Mouse (Mus musculus): Measurements from ENCODE around the gene Tmem145. TPM values are rescaled to one million over a fixed set of nuclear protein-coding genes. Genes with fewer than 3 reads are reported as not detected.

Gene Tmem145
- total and polyA plus RNA-seq, 3 experiments = not detected

DNA sequence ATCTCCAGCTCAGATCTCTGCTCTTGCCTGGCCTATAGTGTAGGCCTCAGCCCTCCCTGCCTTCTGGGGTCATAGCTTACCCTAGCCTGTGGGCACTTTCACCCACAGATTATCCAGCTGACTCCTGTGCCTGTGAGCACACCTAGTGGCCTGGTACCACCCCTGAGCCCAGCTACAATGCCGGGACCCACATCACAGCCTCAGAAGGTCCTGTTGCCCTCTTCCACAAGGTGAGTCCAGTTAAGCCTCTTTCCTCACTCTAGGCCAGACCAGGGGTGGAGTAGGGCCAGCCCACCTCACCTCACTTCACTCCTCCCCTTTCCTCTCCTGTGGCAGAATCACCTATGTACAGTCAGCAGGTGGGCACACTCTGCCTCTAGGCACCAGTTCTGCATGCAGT is 15.4 kb upstream of the Tmem145 start:
- DNase-seq (ENCODE audit: low spot score) (no peak), ATAC-seq (ENCODE audit: extremely low read depth, insufficient number of reproducible peaks, low FRiP score, poor library complexity, severe bottlenecking) (no peak)
- Histone ChIP-seq H3K4me3 (ENCODE audit: low read depth, low read length) (no peak overlapping the region), H3K4me1 (ENCODE audit: insufficient read depth, low read depth, low read length) (peaks cover 67% of the 10 kb centered on the region), H3K36me3 (replicated peaks) (peaks cover 100% of the 10 kb centered on the region), H3K9me3 (replicated peaks) (peaks cover 10% of the 10 kb centered on the region), H3K27me3 (ENCODE audit: insufficient read depth, low read length) (no peaks in the 10 kb centered on the region)
- TF ChIP-seq CTCF (IDR thresholded peaks at IDR 0.05; ENCODE audit: low read depth, low read length) = no peak
- no peak for TF ChIP-seq TAL1 (conservative IDR thresholded peaks at IDR 0.05; ENCODE audit: low read depth, low read length)
- no peak for TF ChIP-seq GATA2 (IDR thresholded peaks at IDR 0.05; ENCODE audit: borderline replicate concordance, low read depth, low read length)
- no peak for TF ChIP-seq GATA1 (IDR thresholded peaks at IDR 0.05; ENCODE audit: borderline replicate concordance, low read length)
- TF ChIP-seq POLR2AphosphoS5 (IDR thresholded peaks at IDR 0.05; ENCODE audit: insufficient replicate concordance, low read depth, low read length) = no peak

DNA sequence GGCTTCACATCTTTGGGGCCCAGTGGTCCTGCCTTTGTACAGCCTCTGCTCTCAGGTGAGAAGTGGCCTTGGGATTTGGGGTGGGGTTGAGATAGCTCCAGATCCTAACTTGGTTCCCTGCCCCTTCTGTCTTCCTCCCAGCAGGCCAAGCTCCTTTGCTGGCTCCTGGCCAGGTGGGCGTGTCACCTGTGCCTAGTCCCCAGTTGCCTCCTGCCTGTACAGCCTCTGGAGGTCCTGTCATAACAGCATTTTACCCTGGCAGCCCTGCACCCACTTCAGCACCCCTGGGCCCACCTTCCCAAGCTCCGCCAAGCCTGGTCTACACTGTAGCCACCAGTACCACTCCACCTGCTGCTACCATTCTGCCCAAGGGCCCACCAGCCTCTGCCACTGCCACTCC is 15.0 kb upstream of the Tmem145 start:
- Histone ChIP-seq H3K4me3 (ENCODE audit: low read depth, low read length) (no peak overlapping the region), H3K9me3 (replicated peaks) (peaks cover 10% of the 10 kb centered on the region), H3K27me3 (ENCODE audit: insufficient read depth, low read length) (no peaks in the 10 kb centered on the region), H3K36me3 (replicated peaks) (peaks cover 100% of the 10 kb centered on the region), H3K4me1 (ENCODE audit: insufficient read depth, low read depth, low read length) (peaks cover 64% of the 10 kb centered on the region)
- ATAC-seq (ENCODE audit: extremely low read depth, insufficient number of reproducible peaks, low FRiP score, poor library complexity, severe bottlenecking) = no peak
- no peak for DNase-seq (ENCODE audit: low spot score)
- no peak for TF ChIP-seq POLR2AphosphoS5 (IDR thresholded peaks at IDR 0.05; ENCODE audit: insufficient replicate concordance, low read depth, low read length)
- TF ChIP-seq TAL1 (conservative IDR thresholded peaks at IDR 0.05; ENCODE audit: low read depth, low read length) = no peak
- TF ChIP-seq CTCF (IDR thresholded peaks at IDR 0.05; ENCODE audit: low read depth, low read length) = no peak
- TF ChIP-seq GATA1 (IDR thresholded peaks at IDR 0.05; ENCODE audit: borderline replicate concordance, low read length) = no peak
- no peak for TF ChIP-seq GATA2 (IDR thresholded peaks at IDR 0.05; ENCODE audit: borderline replicate concordance, low read depth, low read length)

DNA sequence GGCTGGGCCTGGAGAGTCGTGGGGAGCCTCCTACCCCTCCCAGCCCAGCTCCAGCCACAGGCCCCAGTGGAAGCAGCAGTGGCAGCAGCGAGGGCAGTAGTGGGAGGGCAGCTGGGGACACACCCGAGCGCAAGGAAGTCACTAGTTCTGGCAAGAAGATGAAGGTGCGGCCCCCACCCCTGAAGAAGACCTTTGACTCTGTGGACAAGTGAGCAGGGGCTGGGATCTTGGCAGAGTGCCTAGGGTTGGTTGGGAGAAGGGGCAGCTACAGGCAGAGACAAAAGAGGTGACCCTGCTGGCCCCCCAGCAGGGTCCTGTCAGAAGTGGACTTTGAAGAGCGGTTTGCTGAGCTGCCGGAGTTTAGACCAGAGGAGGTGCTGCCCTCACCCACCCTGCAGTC is 13.8 kb upstream of the Tmem145 start:
- peaks cover 66% of the 10 kb centered on the region for H3K4me1 ChIP-seq (ENCODE audit: insufficient read depth, low read depth, low read length)
- H3K4me3 ChIP-seq (ENCODE audit: low read depth, low read length) = no peak overlapping the region
- H3K9me3 ChIP-seq (replicated peaks) = peaks cover 10% of the 10 kb centered on the region
- peaks cover 95% of the 10 kb centered on the region for H3K36me3 ChIP-seq (replicated peaks)
- no peaks in the 10 kb centered on the region for H3K27me3 ChIP-seq (ENCODE audit: insufficient read depth, low read length)
- no peak for DNase-seq (ENCODE audit: low spot score)
- no peak for ATAC-seq (ENCODE audit: extremely low read depth, insufficient number of reproducible peaks, low FRiP score, poor library complexity, severe bottlenecking)
- TF ChIP-seq GATA2 (IDR thresholded peaks at IDR 0.05; ENCODE audit: borderline replicate concordance, low read depth, low read length) (no peak), TAL1 (conservative IDR thresholded peaks at IDR 0.05; ENCODE audit: low read depth, low read length) (no peak), CTCF (IDR thresholded peaks at IDR 0.05; ENCODE audit: low read depth, low read length) (no peak), POLR2AphosphoS5 (IDR thresholded peaks at IDR 0.05; ENCODE audit: insufficient replicate concordance, low read depth, low read length) (no peak), GATA1 (IDR thresholded peaks at IDR 0.05; ENCODE audit: borderline replicate concordance, low read length) (no peak)

DNA sequence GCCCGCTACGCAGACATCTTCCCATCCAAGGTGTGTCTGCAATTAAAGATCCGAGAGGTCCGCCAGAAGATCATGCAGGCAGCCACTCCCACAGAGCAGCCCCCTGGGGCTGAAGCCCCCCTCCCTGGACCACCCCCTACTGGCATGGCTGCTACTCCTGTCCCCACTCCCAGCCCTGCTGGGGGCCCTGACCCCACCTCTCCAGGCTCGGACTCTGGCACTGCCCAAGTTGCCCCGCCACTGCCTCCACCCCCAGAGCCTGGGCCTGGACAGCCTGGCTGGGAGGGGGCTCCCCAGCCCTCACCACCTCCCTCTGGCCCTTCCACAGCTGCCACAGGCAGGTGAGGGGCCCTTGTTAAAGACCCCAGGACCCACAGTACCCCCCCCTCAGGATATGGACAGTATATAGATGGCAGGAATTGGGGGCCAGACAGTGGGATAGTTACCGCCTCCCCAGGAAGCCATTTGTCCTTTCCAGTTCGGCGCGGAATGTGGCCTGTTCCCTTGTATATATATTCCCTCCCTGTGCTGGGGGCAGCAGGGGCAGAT is 12.6 kb upstream of the Tmem145 start:
- DNase-seq (ENCODE audit: low spot score) (no peak), ATAC-seq (ENCODE audit: extremely low read depth, insufficient number of reproducible peaks, low FRiP score, poor library complexity, severe bottlenecking) (no peak)
- TF ChIP-seq TAL1 (conservative IDR thresholded peaks at IDR 0.05; ENCODE audit: low read depth, low read length) = no peak
- TF ChIP-seq POLR2AphosphoS5 (IDR thresholded peaks at IDR 0.05; ENCODE audit: insufficient replicate concordance, low read depth, low read length) = no peak
- no peak for TF ChIP-seq CTCF (IDR thresholded peaks at IDR 0.05; ENCODE audit: low read depth, low read length)
- no peak for TF ChIP-seq GATA2 (IDR thresholded peaks at IDR 0.05; ENCODE audit: borderline replicate concordance, low read depth, low read length)
- no peak for TF ChIP-seq GATA1 (IDR thresholded peaks at IDR 0.05; ENCODE audit: borderline replicate concordance, low read length)
- no peak overlapping the region for H3K4me3 ChIP-seq (ENCODE audit: low read depth, low read length)
- peaks cover 84% of the 10 kb centered on the region for H3K36me3 ChIP-seq (replicated peaks)
- H3K9me3 ChIP-seq (replicated peaks) = peaks cover 10% of the 10 kb centered on the region
- peaks cover 66% of the 10 kb centered on the region for H3K4me1 ChIP-seq (ENCODE audit: insufficient read depth, low read depth, low read length)
- no peaks in the 10 kb centered on the region for H3K27me3 ChIP-seq (ENCODE audit: insufficient read depth, low read length)

DNA sequence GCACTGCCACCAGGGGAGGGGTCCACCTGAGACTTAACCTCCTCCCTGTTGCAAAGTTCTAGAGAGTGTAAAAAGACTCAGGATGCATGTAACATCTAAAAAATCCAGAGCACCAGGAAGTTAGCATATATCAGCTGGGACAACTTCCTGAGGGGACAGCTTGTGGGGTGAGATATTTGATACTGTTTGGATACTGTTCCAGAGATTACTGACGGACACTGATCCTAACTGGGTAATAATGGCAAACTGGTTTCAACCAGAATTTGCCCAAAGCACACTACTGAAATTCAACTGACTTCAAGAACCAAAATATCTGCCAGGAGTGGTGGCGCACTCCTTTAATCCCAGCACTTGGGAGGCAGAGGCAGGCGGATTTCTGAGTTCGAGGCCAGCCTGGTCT is 11.4 kb upstream of the Tmem145 start:
- H3K27me3 ChIP-seq (ENCODE audit: insufficient read depth, low read length) = no peaks in the 10 kb centered on the region
- peaks cover 63% of the 10 kb centered on the region for H3K4me1 ChIP-seq (ENCODE audit: insufficient read depth, low read depth, low read length)

DNA sequence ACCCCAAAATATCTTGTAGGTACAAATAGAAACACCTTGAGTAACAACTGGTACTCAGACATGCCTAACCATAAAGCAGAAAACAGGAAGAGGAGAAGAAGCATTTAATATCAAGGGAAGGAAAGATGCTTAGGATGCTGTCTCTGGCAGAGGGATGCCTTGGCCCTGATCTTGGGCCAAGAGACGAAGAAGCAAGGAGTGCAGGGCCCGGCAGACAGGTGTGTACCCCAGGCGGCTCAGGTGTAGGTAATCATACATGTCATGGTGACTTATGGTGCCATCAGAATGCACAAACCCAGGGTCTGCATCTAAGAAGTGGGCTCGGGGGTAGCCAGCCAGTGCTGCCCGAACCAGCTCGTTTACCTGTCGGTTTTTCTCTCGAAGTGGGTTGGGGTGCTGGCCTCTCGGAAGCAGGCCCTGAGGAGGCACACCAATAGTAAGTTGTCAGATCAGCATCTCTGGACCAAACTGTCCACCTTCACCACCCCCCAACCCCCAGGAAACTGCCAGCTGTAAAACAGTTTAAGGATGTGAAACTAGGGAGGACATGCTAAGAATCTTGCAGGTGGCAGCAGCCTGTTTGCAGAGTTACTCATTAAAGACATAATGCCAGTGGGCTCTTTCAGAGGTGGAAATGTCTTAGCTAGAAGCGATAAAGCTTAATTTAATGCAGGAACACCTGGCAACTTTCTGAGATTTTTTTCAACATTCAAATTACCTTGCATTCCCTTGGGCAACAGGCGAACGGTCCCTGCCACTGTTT is 10.8 kb upstream of the Tmem145 start:
- no peak for ATAC-seq (ENCODE audit: extremely low read depth, insufficient number of reproducible peaks, low FRiP score, poor library complexity, severe bottlenecking)
- H3K36me3 ChIP-seq (replicated peaks) = peaks cover 65% of the 10 kb centered on the region

More for the DNA sequence above, 11.4 kb upstream of the Tmem145 start:
- H3K36me3 ChIP-seq (replicated peaks) = peaks cover 71% of the 10 kb centered on the region
- no peak overlapping the region for H3K4me3 ChIP-seq (ENCODE audit: low read depth, low read length)
- TF ChIP-seq POLR2AphosphoS5 (IDR thresholded peaks at IDR 0.05; ENCODE audit: insufficient replicate concordance, low read depth, low read length) = no peak
- no peak for TF ChIP-seq GATA2 (IDR thresholded peaks at IDR 0.05; ENCODE audit: borderline replicate concordance, low read depth, low read length)
- no peak for TF ChIP-seq TAL1 (conservative IDR thresholded peaks at IDR 0.05; ENCODE audit: low read depth, low read length)
- no peak for TF ChIP-seq GATA1 (IDR thresholded peaks at IDR 0.05; ENCODE audit: borderline replicate concordance, low read length)
- no peak for TF ChIP-seq CTCF (IDR thresholded peaks at IDR 0.05; ENCODE audit: low read depth, low read length)
- DNase-seq (ENCODE audit: low spot score) (no peak), ATAC-seq (ENCODE audit: extremely low read depth, insufficient number of reproducible peaks, low FRiP score, poor library complexity, severe bottlenecking) (no peak)
- H3K9me3 ChIP-seq (replicated peaks) = peaks cover 4% of the 10 kb centered on the region; the same call in 1 of the 2 replicates

More for the DNA sequence above, 10.8 kb upstream of the Tmem145 start:
- TF ChIP-seq GATA2 (IDR thresholded peaks at IDR 0.05; ENCODE audit: borderline replicate concordance, low read depth, low read length) (no peak), CTCF (IDR thresholded peaks at IDR 0.05; ENCODE audit: low read depth, low read length) (no peak), POLR2AphosphoS5 (IDR thresholded peaks at IDR 0.05; ENCODE audit: insufficient replicate concordance, low read depth, low read length) (no peak), GATA1 (IDR thresholded peaks at IDR 0.05; ENCODE audit: borderline replicate concordance, low read length) (no peak), TAL1 (conservative IDR thresholded peaks at IDR 0.05; ENCODE audit: low read depth, low read length) (no peak)
- no peak overlapping the region for H3K4me3 ChIP-seq (ENCODE audit: low read depth, low read length)
- H3K9me3 ChIP-seq (replicated peaks) = no peaks in the 10 kb centered on the region
- no peaks in the 10 kb centered on the region for H3K27me3 ChIP-seq (ENCODE audit: insufficient read depth, low read length)
- H3K4me1 ChIP-seq (ENCODE audit: insufficient read depth, low read depth, low read length) = peaks cover 63% of the 10 kb centered on the region
- no peak for DNase-seq (ENCODE audit: low spot score)

All from G1E (cell line).